ENCODE assay signal across 9 mouse cellular contexts in the genomic region with DNA sequence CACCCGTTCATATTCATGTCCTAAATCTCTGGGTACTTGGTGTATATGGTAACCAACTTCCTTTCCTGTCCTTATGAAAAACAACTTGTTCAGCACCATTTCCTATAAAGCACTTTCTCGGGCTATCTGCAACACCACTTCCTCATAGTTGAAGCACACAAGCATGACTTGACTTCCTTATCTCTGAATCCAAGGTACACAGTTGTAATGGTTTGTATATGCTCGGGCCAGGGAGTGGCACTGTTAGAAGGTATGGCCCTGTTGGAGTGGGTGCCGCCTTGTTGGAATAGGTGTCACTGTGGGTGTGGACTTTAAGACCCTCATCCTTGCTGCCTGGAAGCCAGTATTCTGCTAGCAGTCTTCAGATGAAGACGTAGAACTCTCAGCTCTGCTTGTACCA. TPM values are rescaled to one million over a fixed set of nuclear protein-coding genes. Genes with fewer than 3 reads are reported as not detected.
DNase-seq lines count a peak whose midpoint lies in the region; TF ChIP-seq lines count a peak whose summit lies in the region.
"Had no signal": no experiment of that assay in that cellular context is flagged by ENCODE, and none has a peak within 500 bp of the region (broad histone marks: within the 10 kb centered on the region; RNA-seq: fewer than 3 reads in every experiment).

No protein-coding gene starts in this region.

- no peaks in the 10 kb centered on the region for H3K27me3 ChIP-seq in limb, embryonic 10.5 days (ENCODE audit: low read depth, poor library complexity, severe bottlenecking)
- H3K27me3 ChIP-seq: neural tube, embryonic 12.5 days had no signal

- 22% methylated on average over 5 of the region's 5 CpGs for WGBS in large intestine, adult 2 months
- 89% methylated on average over 5 of the region's 5 CpGs for WGBS in limb, embryonic 10.5 days

- no peak overlapping the region for H3K4me3 ChIP-seq in limb, embryonic 10.5 days
- no peak overlapping the region for H3K4me3 ChIP-seq in gastrocnemius, adult 2 months
- H3K4me3 ChIP-seq: neural tube, embryonic 12.5 days had no signal

- DNase-seq in CD4-positive helper T cell, adult 2 months (ENCODE audit: low read depth, low spot score): peak; percentile 64
- peak; percentile 59 for DNase-seq in T-cell, adult 2 months (ENCODE audit: low spot score)
- peak; percentile 67 for DNase-seq in large intestine, adult 2 months (ENCODE audit: low read depth, low spot score)
- peak; percentile 16 to 36 for DNase-seq in natural killer cell, adult 2 months (ENCODE audit: low spot score in 2 of 2)
- no peak for DNase-seq in limb, embryonic 10.5 days (ENCODE audit: low spot score)
- no peak for DNase-seq in left cerebral cortex, adult 8-10 months (ENCODE audit: low spot score in 2 of 2)
- no peak for DNase-seq in embryo, embryonic 10 days (ENCODE audit: low spot score)
- DNase-seq in gastrocnemius, adult 2 months: no peak

- peaks cover 3% of the 10 kb centered on the region for H3K36me3 ChIP-seq in limb, embryonic 10.5 days
- H3K36me3 ChIP-seq: neural tube, embryonic 12.5 days had no signal

- no peaks in the 10 kb centered on the region for H3K4me1 ChIP-seq in limb, embryonic 10.5 days
- H3K4me1 ChIP-seq: neural tube, embryonic 12.5 days had no signal

- intact Hi-C loops in gastrocnemius, adult 2 months (cut with DNase I): no loop called here

- no peak for TF ChIP-seq CTCF in gastrocnemius, adult 2 months (IDR thresholded peaks at IDR 0.05)

- H3K9me3 ChIP-seq in limb, embryonic 10.5 days (replicated peaks): no peaks in the 10 kb centered on the region
- H3K9me3 ChIP-seq: neural tube, embryonic 12.5 days had no signal

- H3K27ac ChIP-seq in limb, embryonic 10.5 days: no peak overlapping the region
- no peak overlapping the region for H3K27ac ChIP-seq in gastrocnemius, adult 2 months
- H3K27ac ChIP-seq: neural tube, embryonic 12.5 days had no signal

RNA-seq across cellular contexts. Expression of gene Kif2a, which starts 23.3 kb away (rescaled TPM):
- 5.4 and 6.2 TPM in 2 replicates for polyA plus RNA-seq in large intestine, adult 2 months (2012; rRNA removed)
- polyA plus RNA-seq in limb, embryonic 10.5 days (2016; fragmentation: Nextera tagmentation; extraction: Ambion mirVana): 16.2 and 21.8 TPM in 2 replicates
- total RNA-seq in left cerebral cortex, adult 8-10 months (2022): 10 to 100 TPM; 77.4 to 94.3 (median 88.1) TPM
- 10 to 100 TPM; 20.4 to 30.3 TPM for total RNA-seq in gastrocnemius, adult 2 months (2021)

RNA-seq across cellular contexts. Expression of gene Dimt1, which starts 51.7 kb away (rescaled TPM):
- polyA plus RNA-seq in large intestine, adult 2 months (2012; rRNA removed): 3.6 and 5.3 TPM in 2 replicates
- polyA plus RNA-seq in limb, embryonic 10.5 days (2016; fragmentation: Nextera tagmentation; extraction: Ambion mirVana): 52.2 and 53.9 TPM in 2 replicates
- 10 to 100 TPM; 14.8 to 21.6 (median 18.7) TPM for total RNA-seq in left cerebral cortex, adult 8-10 months (2022)
- total RNA-seq in gastrocnemius, adult 2 months (2021): 1 to 10 TPM; 6.3 to 6.9 TPM

Comparison
In these comparisons a context has a peak if more than half of its experiments do, and no peak if none do; other contexts are left out.
1. DNase-seq: peak in CD4-positive helper T cell, adult 2 months (single experiment), T-cell, adult 2 months (single experiment), large intestine, adult 2 months (single experiment) and natural killer cell, adult 2 months (2 of 2); none in limb, embryonic 10.5 days (single experiment), left cerebral cortex, adult 8-10 months (0 of 2), embryo, embryonic 10 days (single experiment) and gastrocnemius, adult 2 months (single experiment).